Mouse (Mus musculus) erythroblast, embryonic 14.5 days (primary cell): Measurements from ENCODE around the gene Chpf.

ENCODE experiments used
- GATA1 ChIP-seq: IDR thresholded peaks from 2 replicates; pipeline ENCODE4 v1.6.1; 2012; ENCODE audit warnings: low read length, inconsistent platforms, mixed read lengths
- TAL1 ChIP-seq: IDR thresholded peaks from 3 replicates; pipeline ENCODE4 v1.6.1; 2012; ENCODE audit warnings: low read length, inconsistent platforms, mixed read lengths

GRCm38 (mm10) chr1:75504256-75505045, 25.3 kb upstream of the Chpf start:
- no peak for TF ChIP-seq GATA1
- no peak for TF ChIP-seq TAL1
